Mouse (Mus musculus) frontal cortex, adult (tissue): ENCODE measurements around the gene Maml3.

ENCODE experiments used
- ATAC-seq: cut with Nextera tagmentation; 2 replicates; pipeline ENCODE4 v1.9.2; 2017; ENCODE audit warnings: mild to moderate bottlenecking, moderate library complexity, mixed read lengths; ENCODE audit not compliant: low TSS enrichment

The Maml3 gene

DNA sequence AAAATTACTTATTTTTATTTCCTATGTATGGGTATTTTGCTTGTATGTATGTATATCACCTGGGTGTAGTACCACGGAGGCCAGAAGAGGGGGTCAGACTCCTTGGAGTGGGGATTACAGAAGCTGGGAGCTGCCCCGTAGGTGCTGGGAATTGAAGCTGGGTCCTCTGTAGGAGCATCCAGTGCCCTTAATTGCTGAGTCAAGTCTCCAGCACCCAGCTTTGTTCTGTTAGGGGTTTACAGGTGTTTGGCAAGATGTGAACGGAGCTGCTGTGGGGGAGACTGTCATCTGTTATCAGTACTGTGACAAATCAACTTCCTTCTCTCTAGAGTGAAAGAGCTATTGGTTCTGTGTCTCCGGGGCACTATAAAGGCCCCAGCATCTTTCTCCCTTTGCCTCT lies 190.0 kb downstream of the Maml3 start:
- ATAC-seq = no peak

DNA sequence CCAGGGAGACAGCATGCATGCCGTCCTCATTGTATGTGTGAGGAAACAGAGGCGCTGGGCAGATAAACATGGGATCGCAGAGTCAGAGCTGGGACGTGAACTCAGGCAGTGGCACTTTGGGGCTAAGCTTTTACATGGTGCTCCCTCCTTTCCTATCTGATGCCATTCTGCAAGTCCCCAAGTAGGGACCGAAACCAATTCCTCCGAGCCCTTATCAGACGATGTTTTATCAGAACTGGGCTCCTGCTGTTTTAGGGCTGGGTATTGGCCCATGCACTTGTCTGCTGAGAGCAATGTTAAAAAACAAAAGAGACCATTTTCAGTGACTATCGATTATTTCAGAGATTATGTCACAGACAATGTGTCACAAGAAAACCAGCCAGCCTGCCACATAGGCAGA lies 191.4 kb downstream of the Maml3 start:
- no peak for ATAC-seq

DNA sequence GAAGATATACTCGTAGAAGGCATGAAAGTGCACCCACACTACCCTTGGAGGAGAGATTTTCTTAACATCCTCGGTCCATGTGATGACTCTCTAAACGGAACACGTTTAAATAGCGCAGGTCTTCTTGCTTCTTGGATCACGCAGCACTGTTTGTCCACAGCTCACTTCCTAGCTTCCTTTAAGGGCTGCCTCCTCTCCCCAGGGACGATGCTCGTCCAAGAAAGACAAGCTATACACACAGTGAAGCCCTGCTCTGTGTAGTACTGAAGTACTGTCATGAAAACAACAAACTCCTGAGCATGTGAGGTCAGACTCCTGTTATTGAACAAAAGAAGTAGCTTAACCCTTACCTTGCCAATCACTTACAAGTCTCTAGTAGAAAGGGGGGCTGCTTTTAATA lies 192.7 kb downstream of the Maml3 start:
- ATAC-seq = peak; percentile 25; the same call in 1 of the 2 replicates

DNA sequence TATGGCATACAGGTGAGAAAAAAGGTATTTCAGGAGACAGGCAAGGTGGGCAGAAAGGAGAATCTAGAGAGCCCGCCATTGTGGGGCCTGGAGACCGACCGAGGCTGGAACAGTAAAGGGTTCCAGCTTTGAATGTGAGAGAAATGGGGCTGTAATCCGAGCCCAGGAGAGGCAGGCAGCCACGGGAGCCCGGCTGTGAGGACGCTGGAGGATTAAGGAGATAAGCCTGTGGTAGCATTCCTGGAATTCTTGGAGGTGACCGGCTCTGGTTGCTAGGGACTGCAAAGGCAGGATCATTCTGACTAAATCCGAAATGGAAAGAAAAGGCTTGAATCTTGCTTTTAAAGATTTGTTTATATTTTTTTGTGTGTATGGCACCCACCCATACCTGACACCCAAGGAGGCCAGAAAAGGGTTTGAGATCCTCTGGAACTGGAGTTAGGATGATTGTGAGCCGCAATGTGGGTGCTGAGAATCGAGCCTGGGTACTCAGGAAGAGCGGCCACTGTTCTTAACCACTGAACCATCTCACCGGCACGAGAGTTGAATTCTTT lies 196.4 kb downstream of the Maml3 start:
- ATAC-seq = no peak

DNA sequence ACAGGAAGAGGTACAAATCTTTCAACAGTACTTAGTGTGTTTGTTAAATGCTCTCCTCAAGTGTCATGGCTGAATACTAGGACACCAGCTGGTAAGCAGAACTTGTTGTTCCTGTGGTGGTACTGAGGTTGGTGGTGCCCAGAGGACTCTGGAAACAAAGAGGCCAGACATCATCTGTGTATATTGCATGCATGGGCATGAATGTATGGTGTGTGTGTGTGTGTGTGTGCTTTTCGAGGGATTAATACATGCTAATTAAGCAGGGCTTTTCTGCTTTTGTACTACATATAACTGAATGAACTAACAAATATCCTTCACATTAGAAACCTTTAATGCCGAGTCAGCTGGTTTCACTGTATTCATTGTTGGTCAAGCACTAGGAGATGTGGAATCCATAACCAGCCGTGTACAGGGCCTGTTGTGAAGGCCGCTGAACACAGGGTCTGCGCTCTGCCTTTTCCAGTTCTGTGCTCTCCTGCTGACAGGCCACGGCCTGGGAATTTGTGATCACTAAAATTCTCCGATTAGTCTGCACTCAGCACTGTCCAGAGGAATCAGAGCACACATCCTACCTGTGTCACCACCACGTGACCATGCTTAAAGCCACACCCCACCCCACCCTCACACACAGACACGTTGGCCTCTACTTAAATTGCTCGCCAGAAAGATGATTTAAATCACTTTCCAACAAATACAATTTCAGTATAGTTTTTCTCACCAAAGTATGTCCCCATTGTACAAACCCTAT lies 197.6 kb downstream of the Maml3 start:
- ATAC-seq = no peak

DNA sequence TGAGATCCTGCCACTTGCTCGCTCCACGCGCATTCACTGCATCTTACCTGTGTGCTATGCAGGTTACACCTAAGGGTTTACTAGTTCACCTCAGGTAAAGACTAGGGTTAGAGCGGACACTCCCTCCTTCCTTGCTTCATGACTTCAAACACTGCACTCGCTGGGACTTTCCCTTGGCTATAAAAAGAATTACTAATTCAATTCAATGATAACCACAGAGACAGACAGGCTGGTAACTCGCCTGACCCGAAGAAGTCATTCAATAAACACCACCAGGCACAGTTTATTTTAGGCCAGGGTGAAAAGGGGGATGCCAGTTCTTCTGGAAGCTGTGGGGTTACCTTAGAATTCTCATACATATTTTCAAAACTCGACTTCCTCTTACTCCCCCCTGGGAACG lies 199.0 kb downstream of the Maml3 start:
- no peak for ATAC-seq

DNA sequence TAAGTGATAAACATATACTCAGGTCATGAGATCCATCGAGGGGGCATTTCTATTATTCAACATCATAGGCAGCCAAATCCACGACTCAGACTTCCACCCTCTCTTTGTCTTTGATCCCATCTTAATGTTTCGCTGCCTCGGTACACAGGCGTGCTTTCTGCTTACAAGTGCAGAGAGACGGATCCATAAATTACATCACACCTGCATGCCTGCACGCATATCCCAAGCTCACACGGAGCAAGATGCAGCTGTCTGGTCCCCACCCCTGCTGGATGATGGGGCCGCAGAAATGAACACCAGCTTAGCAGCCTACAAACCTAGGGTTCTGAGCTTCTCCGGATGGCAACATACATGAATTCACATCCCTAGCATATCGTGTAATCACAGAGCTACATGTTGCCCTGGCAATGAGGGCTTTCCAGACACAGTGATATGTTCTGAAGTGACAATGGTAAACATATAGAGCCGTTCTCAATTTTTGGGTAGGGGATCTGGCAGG lies 200.5 kb downstream of the Maml3 start:
- peak; percentile 62 for ATAC-seq

DNA sequence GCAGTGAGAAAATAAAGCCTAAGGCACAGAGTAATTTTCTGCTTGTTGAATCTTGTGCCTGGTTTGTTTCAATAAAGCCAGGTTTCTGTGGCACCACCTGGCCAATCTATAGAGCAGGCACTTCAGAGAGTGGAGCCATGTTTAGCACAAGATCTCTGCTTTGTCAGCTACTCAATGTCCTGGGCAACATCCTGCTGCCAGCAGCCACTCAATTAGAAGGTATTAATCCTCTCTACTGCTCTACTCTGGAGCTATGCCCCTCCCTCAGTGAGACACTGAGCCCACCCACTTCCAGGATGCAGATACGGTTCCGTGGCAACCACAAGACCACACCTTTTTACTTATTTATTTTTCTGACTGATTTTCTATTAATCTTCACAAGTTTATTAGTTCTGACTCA lies 203.7 kb downstream of the Maml3 start:
- ATAC-seq = no peak

DNA sequence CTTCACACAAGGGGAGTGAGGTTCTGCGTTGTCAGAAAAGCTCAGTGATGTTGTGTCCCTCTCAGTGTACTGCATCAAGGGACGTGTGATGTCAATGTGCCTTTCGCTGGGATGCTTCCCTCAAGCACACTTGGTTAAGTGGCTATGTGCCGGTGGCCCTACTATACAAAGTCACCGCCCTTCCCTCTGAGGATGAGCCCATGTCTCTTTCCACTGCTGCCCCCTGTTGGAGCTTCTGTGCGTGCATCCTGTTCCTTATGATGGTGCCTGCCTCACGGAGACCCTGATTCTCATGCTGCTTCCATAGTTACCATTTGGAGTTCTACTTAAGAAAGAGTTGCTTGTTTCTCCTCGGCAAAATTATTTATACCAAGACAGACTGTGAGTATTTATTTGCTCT lies 210.4 kb downstream of the Maml3 start:
- peak; percentile 29; the same call in 1 of the 2 replicates for ATAC-seq

DNA sequence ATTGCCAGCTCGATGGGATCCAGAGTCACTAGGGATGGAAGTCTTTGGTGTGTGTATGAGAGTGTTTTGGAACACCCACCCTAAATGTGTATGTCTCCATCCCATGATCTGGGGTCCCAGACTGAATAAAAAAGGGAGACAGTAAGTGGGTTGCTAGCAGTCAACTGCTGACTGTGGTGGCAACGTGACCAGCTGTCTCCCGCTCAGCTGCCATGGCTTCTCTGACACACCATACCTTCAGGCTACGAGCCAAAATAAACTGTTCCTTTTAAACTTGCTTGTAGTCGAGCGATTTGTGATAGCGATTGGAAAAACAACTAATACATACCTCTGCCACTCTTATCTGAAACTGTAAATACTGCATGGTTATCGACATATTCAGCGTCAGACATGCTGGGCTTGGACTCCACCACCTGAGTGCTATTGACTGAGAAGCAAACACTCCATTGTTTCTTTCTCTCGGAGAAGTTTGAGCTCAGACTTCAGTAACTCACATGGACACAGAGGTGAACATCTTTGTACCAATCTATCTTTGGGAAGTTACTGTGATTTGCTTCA lies 213.2 kb downstream of the Maml3 start:
- no peak for ATAC-seq

DNA sequence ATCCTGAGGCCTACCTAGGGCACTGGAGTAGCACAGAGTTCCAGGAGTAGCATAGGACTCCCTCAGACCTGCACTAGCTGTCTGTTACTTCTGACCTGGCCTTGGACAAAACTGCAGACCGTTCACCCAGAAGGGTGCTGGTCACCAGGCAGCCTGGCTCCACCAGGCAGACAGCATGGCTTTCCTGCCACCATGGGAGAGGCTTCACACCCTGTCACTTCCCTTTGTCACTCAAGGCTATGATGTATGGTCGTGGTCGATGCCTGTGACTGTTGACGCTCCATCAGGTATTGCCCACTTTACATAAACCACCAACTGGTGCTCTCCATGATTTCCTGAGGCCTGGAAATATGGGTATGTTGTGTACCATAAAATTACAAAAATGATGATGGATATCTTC lies 214.7 kb downstream of the Maml3 start:
- ATAC-seq = no peak

DNA sequence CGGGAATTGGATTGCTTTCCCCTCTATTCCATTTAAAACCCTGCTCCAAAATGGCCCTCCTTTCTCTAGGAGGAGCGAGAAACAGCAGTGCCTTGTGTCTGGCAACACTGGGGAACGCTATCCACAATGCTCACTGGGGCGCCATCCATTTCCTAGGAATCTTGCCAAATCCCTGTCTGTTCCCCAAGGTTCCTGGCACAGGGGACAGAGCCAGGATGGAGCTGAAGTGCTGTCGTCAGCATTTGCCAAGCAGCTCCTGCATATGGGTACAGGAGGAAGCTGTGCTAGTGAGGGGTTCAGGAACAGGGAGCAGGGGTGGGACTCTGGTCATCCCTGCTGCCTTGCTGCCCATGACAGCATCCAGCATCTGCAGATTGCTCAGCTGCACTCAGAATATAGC lies 215.1 kb downstream of the Maml3 start:
- ATAC-seq = peak; percentile 78

DNA sequence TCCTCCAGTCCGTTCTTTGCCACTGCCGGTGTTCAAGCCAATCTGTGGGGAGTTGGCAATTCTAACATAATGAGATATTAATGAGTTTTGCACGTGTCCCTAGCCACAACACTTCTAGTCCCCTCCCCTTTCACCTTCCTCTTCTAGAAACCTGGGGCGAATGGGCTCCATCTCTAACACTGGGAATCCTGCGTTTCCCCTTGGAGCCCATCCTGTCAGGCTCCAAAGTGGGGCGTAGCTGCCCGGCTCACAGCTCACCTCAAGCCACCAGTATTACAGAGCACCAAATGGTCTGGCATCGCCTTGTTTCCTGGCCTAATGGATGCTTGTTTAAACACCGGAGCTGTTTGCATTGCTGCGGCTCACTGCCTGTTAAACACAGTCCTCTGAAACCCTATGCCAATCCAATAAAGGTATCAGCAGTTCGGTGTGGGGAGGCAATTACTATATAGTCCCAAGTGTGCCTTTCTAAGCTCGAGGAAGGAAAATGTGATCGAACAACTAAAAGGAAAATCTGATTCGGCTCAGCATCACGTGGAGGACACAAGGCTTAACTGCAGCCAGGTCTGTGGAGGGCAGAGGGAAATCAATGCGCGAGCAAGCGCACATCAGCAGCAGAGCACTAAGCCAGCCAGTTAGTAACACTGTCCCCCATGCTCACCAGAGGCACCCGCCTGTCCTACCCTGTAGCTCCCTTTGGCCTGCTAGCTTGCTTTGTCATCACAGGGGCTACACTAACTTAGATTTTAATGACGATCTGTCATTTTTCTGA lies 216.0 kb downstream of the Maml3 start:
- ATAC-seq = no peak

DNA sequence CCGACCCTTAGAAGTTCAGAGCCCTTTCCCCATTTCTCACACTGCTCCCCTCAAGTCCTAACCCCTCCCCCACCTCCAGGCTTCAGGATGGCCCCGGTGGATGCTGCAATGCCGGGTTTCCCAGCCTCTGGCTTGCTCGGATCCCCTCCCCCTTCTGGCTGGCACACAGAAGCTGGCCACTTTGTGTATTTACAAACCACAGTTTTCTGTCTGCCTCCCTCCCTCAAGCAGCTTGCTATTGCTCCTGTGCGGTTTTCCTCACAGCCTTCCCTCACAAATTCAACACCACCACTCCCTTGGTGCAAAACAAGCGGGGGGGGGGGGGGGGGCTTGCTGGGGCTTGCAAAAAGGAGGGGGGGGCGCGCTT lies 216.6 kb downstream of the Maml3 start:
- ATAC-seq = no peak

DNA sequence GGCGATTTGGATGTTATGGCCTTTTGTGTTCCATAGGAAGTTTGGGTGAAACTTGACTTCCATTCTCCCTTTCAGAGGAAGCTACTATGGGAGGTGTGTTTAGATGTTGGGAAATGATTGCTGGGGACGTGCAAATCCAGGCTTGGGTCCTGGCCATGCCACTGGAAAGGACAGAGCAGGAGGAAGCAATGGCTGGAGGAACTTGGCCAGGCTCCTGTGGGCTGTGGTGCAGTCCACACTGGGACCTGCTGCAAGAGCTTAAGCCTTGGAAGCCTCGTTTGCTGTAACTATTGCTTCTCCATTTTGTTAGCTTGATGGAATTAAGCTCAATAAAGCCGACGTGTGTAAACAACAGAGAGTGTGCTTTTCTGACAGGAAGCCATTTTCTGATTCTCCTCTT lies 219.0 kb downstream of the Maml3 start:
- no peak for ATAC-seq

DNA sequence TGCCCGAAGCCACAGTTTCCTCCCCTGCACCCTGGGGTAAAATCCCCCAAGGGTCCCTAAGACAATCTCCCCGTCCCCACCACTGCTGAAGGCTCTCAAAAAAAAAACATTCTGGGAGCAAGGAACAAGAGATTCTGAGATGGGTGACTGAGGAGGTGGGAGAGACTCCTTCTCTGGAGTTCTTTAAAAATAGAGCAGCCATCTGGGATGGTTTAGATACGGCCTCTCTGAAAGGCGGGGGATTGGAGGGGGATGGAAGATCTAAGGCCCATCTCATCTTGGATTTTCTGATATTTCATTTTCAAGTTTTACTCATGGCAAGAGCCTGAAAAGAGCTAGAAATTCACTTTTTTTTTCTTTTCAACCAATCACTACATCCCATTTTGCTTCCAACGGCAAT lies 219.4 kb downstream of the Maml3 start:
- ATAC-seq = peak; percentile 83

DNA sequence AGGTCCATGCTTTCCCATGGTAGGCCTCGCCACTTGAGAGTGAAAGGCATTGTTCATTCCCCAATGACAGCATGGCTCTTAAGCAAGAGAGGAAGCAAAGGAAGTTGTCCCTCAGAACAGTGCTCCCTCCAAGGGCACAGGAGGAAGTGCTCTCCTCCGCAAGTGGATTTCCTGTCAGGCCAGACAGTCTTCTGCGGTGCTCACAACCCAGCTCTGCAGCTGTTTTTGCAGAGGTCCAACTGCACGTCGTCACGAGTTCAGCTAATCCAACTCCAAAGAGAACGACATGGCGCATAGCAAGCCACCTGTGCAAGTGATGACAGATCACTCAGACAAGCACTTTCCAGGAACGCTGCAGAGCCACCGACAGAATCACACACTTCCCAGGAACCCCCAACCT lies 222.9 kb downstream of the Maml3 start:
- no peak for ATAC-seq

DNA sequence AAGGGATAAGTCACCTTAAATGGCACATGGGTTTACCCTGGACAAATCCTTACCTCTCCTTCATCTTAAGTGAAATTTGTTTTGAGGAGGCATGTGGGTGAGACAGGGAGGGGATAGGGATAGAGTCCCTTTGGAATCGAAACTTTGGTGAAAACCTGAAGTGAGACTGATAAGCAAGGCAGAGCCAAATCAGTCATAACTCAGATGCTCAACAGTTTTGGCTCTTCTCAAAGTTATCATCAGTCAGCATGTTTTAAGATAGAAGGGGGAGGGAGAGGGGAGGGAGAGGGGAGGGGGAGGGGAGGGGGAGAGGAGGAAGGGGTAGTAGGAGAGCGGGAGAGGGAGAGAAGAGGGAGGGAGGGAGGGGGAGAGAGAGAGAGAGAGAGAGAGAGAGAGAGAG lies 223.5 kb downstream of the Maml3 start:
- no peak for ATAC-seq

DNA sequence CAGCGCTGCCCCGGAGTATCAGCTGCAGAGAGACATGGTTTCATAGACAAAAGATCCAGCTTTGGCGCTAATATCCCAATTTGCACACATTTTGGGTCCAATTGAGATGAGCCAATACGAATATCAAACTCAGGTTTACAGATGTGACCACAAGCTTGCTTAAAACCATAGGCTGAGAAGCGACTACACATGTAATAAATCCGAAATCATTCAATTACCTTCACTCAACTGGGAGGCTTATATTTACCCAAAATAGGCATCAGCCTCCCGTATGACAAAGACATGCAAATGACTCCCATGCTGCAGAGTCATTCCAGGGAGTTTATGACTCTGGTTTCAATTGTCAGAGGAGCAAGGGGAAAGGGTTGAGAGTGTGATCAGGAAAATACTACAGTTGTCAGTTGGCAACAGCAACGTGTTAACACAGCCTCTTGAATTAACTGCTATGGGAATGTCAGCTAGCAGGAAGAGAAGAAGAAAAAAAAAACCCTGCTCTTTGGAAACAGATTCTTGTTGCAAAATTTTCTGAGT lies 224.3 kb downstream of the Maml3 start:
- peak; percentile 32; the same call in 1 of the 2 replicates for ATAC-seq

DNA sequence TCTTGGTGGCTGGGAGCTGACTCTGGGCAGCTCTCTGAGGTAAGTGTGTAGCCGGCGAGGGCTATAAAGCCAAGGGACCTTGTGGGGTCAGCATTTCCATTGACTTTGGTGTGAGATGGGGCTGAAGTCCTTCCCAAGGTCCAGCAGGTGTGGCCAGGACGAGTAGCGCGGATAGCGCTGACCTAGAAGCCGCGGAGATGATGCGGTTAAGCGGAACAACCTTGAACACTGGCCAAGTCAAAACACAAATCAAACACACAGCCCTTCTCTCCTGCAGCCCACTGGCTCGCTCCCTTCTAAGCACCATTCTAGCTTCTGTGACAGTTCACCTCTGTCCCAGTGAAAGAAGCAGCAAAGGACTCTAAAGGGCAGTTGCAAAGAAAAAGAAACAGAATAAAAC lies 225.7 kb downstream of the Maml3 start:
- ATAC-seq = no peak

DNA sequence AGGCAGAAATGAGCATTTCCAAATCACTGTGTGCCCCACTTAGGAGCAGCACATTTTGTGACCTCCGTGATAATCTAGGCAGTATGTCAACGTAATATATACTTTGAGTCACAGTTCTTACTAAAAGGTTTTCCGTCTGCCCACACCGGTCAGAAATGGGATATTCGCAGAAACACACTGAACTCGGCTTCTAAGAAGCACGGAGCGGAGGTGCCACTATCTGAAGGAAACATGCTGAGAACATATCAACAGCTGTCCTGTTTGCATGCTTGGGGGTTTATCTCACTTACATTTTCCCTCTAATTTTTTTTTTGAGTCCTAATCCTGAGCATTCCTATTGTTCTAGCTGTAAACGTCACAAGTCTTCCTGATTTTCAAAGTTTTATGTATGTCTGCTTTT lies 226.3 kb downstream of the Maml3 start:
- no peak for ATAC-seq

DNA sequence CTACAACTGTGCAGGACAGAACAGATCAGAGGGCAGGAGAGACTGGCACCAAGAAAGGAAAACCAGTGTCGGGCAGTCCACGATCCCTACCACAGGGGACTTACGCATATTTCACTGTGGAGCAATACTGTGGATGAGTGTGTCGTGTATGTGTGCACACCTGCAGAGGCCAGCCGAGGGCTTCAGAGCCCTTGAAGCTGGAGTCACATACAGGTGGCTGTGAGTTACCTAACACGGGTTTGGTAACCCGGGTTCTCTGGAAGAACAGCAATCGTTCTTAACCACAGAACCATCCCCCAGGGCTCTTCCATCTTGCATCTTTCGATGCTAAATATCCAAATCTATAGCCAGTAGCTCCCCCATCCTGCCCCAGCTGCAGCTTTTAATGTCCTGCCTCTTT lies 228.1 kb downstream of the Maml3 start:
- no peak for ATAC-seq
